Mouse (Mus musculus) stomach, postnatal 0 days (tissue): Measurements from ENCODE around the gene Sptbn2. TPM values are rescaled to one million over a fixed set of nuclear protein-coding genes. Genes with fewer than 3 reads are reported as not detected.

Source experiments
- ATAC-seq: fragments of 200-750 bp; cut with Nextera tagmentation; 2 replicates; pipeline ENCODE4 v1.8.0; 2017; ENCODE audit not compliant: low FRiP score, low TSS enrichment
- DNase-seq: peaks from one replicate; pipeline ENCODE4 v3.0.0-alpha.2; 2016; ENCODE audit warnings: low spot score
- H3K27ac ChIP-seq: fragments of 300-500 bp; sonication (generic); replicated peaks from 2 replicates; pipeline ENCODE4 v1.5.1; 2014; ENCODE audit warnings: mild to moderate bottlenecking, control low read depth
- H3K27me3 ChIP-seq: fragments of 300-500 bp; sonication (generic); 2 replicates; pipeline ENCODE4 v1.6.1; 2014; ENCODE audit warnings: low read length; ENCODE audit not compliant: control insufficient read depth, insufficient read depth
- H3K36me3 ChIP-seq: fragments of 300-500 bp; sonication (generic); 2 replicates; pipeline ENCODE4 v1.6.1; 2014; ENCODE audit warnings: low read length, mixed read lengths; ENCODE audit not compliant: control insufficient read depth, insufficient read depth
- H3K4me1 ChIP-seq: fragments of 300-500 bp; sonication (generic); replicated peaks from 2 replicates; pipeline ENCODE4 v1.6.1; 2014; ENCODE audit warnings: antibody characterized with exemption; ENCODE audit not compliant: control insufficient read depth, insufficient read depth
- H3K4me2 ChIP-seq: fragments of 300-500 bp; sonication (generic); replicated peaks from 2 replicates; pipeline ENCODE4 v1.6.1; 2014; ENCODE audit warnings: low read depth, mild to moderate bottlenecking, control low read depth, moderate library complexity
- H3K4me3 ChIP-seq: fragments of 300-500 bp; sonication (generic); 2 replicates; pipeline ENCODE4 v1.5.1; 2014; ENCODE audit warnings: low read depth, low read length, control low read depth
- H3K9ac ChIP-seq: fragments of 300-500 bp; sonication (generic); 2 replicates; pipeline ENCODE4 v1.6.1; 2014; ENCODE audit warnings: mild to moderate bottlenecking, low read length, control low read depth, mixed read lengths
- H3K9me3 ChIP-seq: fragments of 300-500 bp; sonication (generic); 2 replicates; pipeline ENCODE4 v1.6.1; 2016; ENCODE audit warnings: low read length; ENCODE audit not compliant: control insufficient read depth
- CTCF ChIP-seq: IDR thresholded peaks from 2 replicates; pipeline ENCODE4 v1.5.1; 2016; ENCODE audit warnings: antibody characterized with exemption, low read depth, mild to moderate bottlenecking, moderate library complexity
- EP300 ChIP-seq: optimal IDR thresholded peaks from 2 replicates; pipeline ENCODE3; 2016; ENCODE audit warnings: antibody characterized with exemption
- WGBS: fragments of 180-500 bp; shearing (Covaris S2); extraction: QIAGEN DNeasy Blood & Tissue Kit; methylation state at CpG from one replicate; pipeline ENCODE4 v1.1.7; 2014; 5-methylcytosine and 5-hydroxymethylcytosine counted together
- polyA plus RNA-seq: library from polyadenylated mRNA; unstranded; fragments of >200 nt; fragmentation: Nextera tagmentation; extraction: Ambion mirVana; gene quantifications from 2 replicates; pipeline ENCODE4 v1.2.1, GENCODE M21; 2015

The Sptbn2 gene
- polyA plus RNA-seq, 1 experiment from 2014 or later: 3.5 TPM

GRCm38 (mm10) chr19:4799083-4799482 is 88.1 kb downstream of the Sptbn2 start:
- Histone ChIP-seq H3K9ac (no peak overlapping the region), H3K27ac (no peak overlapping the region), H3K27me3 (no peaks in the 10 kb centered on the region), H3K4me2 (no peak overlapping the region), H3K4me3 (no peak overlapping the region), H3K36me3 (peaks cover 31% of the 10 kb centered on the region), H3K4me1 (no peaks in the 10 kb centered on the region), H3K9me3 (no peaks in the 10 kb centered on the region)
- TF ChIP-seq EP300: no peak
- no peak for TF ChIP-seq CTCF
- ATAC-seq (no peak), DNase-seq (no peak)
- 93% methylated on average over 5 of the region's 5 CpGs for WGBS

Other genes starting within 250 kb of the Sptbn2 start
- 1.9 and 2.5 TPM in 2 replicates for gene Syt12, start 233.7 kb upstream of the Sptbn2 start, polyA plus RNA-seq
- 0.74 and 1.5 TPM in 2 replicates for gene 2010003K11Rik, start 212.6 kb upstream of the Sptbn2 start, polyA plus RNA-seq
- gene Pcx, start 200.7 kb upstream of the Sptbn2 start, polyA plus RNA-seq: 28.9 and 33.9 TPM in 2 replicates
- gene Lrfn4, start 95.5 kb upstream of the Sptbn2 start, polyA plus RNA-seq: 4.3 and 5.0 TPM in 2 replicates
- 46.4 and 49.4 TPM in 2 replicates for gene Rce1, start 85.5 kb upstream of the Sptbn2 start, polyA plus RNA-seq
- gene Gm960, start 12.5 kb upstream of the Sptbn2 start, polyA plus RNA-seq: 1.7 and 2.3 TPM in 2 replicates
- 17.6 and 19.3 TPM in 2 replicates for gene Rbm4b, start 45.3 kb downstream of the Sptbn2 start, polyA plus RNA-seq
- gene Rbm4, start 82.7 kb downstream of the Sptbn2 start, polyA plus RNA-seq: 22.2 and 23.3 TPM in 2 replicates
- 16.0 and 19.1 TPM in 2 replicates for gene Gm21992, start 100.4 kb downstream of the Sptbn2 start, polyA plus RNA-seq
- 21.9 and 24.2 TPM in 2 replicates for gene Rbm14, start 100.5 kb downstream of the Sptbn2 start, polyA plus RNA-seq
- gene Ccs, start 128.2 kb downstream of the Sptbn2 start, polyA plus RNA-seq: 72.7 and 81.6 TPM in 2 replicates
- 0.05 TPM in 1 of 2 replicates, not detected in the other for gene Ccdc87, start 128.2 kb downstream of the Sptbn2 start, polyA plus RNA-seq
- 24.1 and 28.4 TPM in 2 replicates for gene Ctsf, start 144.0 kb downstream of the Sptbn2 start, polyA plus RNA-seq
- 1.3 and 2.3 TPM in 2 replicates for gene Actn3, start 166.7 kb downstream of the Sptbn2 start, polyA plus RNA-seq
- 6.4 and 7.3 TPM in 2 replicates for gene Zdhhc24, start 167.5 kb downstream of the Sptbn2 start, polyA plus RNA-seq
- 0.85 and 0.95 TPM in 2 replicates for gene Bbs1, start 195.5 kb downstream of the Sptbn2 start, polyA plus RNA-seq
- 91.0 and 94.4 TPM in 2 replicates for gene Dpp3, start 217.1 kb downstream of the Sptbn2 start, polyA plus RNA-seq
- 0.85 and 1.2 TPM in 2 replicates for gene Peli3, start 232.0 kb downstream of the Sptbn2 start, polyA plus RNA-seq